8 mouse cellular contexts compared by ENCODE assay signal in genomic region chr19:6427653-6428434, GRCm38 (mm10). TPM values are rescaled to one million over a fixed set of nuclear protein-coding genes. Genes with fewer than 3 reads are reported as not detected.
A peak's percentile ranks its signal among the peaks of the same experiment; 100 is the strongest.
DNase-seq lines count a peak whose midpoint lies in the region; ATAC-seq and TF ChIP-seq lines count a peak whose summit lies in the region.

No protein-coding gene starts in this region.

- no peaks in the 10 kb centered on the region for H3K36me3 ChIP-seq in G1E (replicated peaks)
- H3K36me3 ChIP-seq in liver, embryonic 11.5 days (ENCODE audit: control insufficient read depth, insufficient read depth, low read length), result no peaks in the 10 kb centered on the region
- H3K36me3 ChIP-seq in neural tube, embryonic 14.5 days (ENCODE audit: control insufficient read depth, insufficient read depth, low read length), result 0 out of 2 replicates have a peak, but pooled peaks cover 5% of the 10 kb centered on the region

- DNase-seq in cerebellum, postnatal 10 days, result peak; percentile 63 to 68
- no peak for DNase-seq in cerebellum, postnatal 36 days
- no peak for DNase-seq in G1E (ENCODE audit: low spot score)
- DNase-seq in heart, postnatal 4 days, result peak; percentile 36
- DNase-seq in liver, embryonic 11.5 days (ENCODE audit: low spot score), result no peak
- no peak for DNase-seq in right cerebral cortex, adult 2 months (ENCODE audit: low spot score in 2 of 2)
- no peak for DNase-seq in gastrocnemius, adult 8-10 months (ENCODE audit: low spot score in 2 of 2)

- 2% methylated on average over 76 of the region's 94 CpGs for WGBS in liver, embryonic 11.5 days
- 2% methylated on average over 77 of the region's 94 CpGs for WGBS in neural tube, embryonic 14.5 days

- no peaks in the 10 kb centered on the region; the same call in 1 of the 2 replicates for H3K4me1 ChIP-seq in G1E (ENCODE audit: insufficient read depth, low read depth, low read length)
- H3K4me1 ChIP-seq in liver, embryonic 11.5 days (replicated peaks; ENCODE audit: control insufficient read depth, insufficient read depth, low read length), result peaks cover 8% of the 10 kb centered on the region; the same call in 1 of the 2 replicates
- H3K4me1 ChIP-seq in neural tube, embryonic 14.5 days (ENCODE audit: control insufficient read depth, insufficient read depth, low read length), result peaks cover 50% of the 10 kb centered on the region

- peaks cover 15% of the 10 kb centered on the region for H3K9me3 ChIP-seq in G1E (replicated peaks)
- no peaks in the 10 kb centered on the region for H3K9me3 ChIP-seq in liver, embryonic 11.5 days (ENCODE audit: control insufficient read depth, low read length)
- no peaks in the 10 kb centered on the region for H3K9me3 ChIP-seq in neural tube, embryonic 14.5 days (ENCODE audit: control insufficient read depth, low read length)

- ATAC-seq in G1E (ENCODE audit: extremely low read depth, insufficient number of reproducible peaks, low FRiP score, poor library complexity, severe bottlenecking), result no peak
- ATAC-seq in liver, embryonic 11.5 days (replicated peaks; ENCODE audit: low FRiP score), result no peak
- ATAC-seq in neural tube, embryonic 14.5 days (ENCODE audit: low read depth), result peak; percentile 22; the same call in 1 of the 2 replicates

- H3K4me3 ChIP-seq in G1E (ENCODE audit: low read depth, low read length), result peak overlapping the region; percentile 13; the same call in 1 of the 2 replicates
- H3K4me3 ChIP-seq in liver, embryonic 11.5 days (ENCODE audit: low read depth, low read length), result peak overlapping the region; percentile 32
- peak overlapping the region; percentile 15 for H3K4me3 ChIP-seq in neural tube, embryonic 14.5 days (ENCODE audit: low read depth, low read length)

- H3K27me3 ChIP-seq in G1E (ENCODE audit: insufficient read depth, low read length), result peaks cover 7% of the 10 kb centered on the region; the same call in 1 of the 2 replicates
- H3K27me3 ChIP-seq in liver, embryonic 11.5 days (replicated peaks; ENCODE audit: control insufficient read depth, insufficient read depth, low read length), result peaks cover 81% of the 10 kb centered on the region
- peaks cover 7% of the 10 kb centered on the region; the same call in 1 of the 2 replicates for H3K27me3 ChIP-seq in neural tube, embryonic 14.5 days (ENCODE audit: control insufficient read depth, insufficient read depth, low read length)

- H3K9ac ChIP-seq in liver, embryonic 11.5 days (ENCODE audit: low read depth, low read length), result no peak overlapping the region
- H3K9ac ChIP-seq in neural tube, embryonic 14.5 days (replicated peaks; ENCODE audit: low read depth, low read length), result peak overlapping the region; percentile 25; the same call in 1 of the 2 replicates

- peak overlapping the region; percentile 51 for H3K4me2 ChIP-seq in liver, embryonic 11.5 days
- peak overlapping the region; percentile 42 for H3K4me2 ChIP-seq in neural tube, embryonic 14.5 days (ENCODE audit: low read depth, low read length)

- no peak overlapping the region for H3K27ac ChIP-seq in liver, embryonic 11.5 days (ENCODE audit: low read depth, low read length)
- no peak overlapping the region for H3K27ac ChIP-seq in neural tube, embryonic 14.5 days (ENCODE audit: low read depth, low read length)

- no peak for TF ChIP-seq CTCF in G1E (IDR thresholded peaks at IDR 0.05; ENCODE audit: low read depth, low read length)

RNA-seq across cellular contexts. Expression of gene Nrxn2, which starts 9.3 kb away (rescaled TPM):
- total RNA-seq in G1E (2014; fragmentation: Nextera tagmentation) (not detected in 2 replicates), G1E (2017) (0.16 and 0.23 TPM in 2 replicates)
- polyA plus RNA-seq in G1E (2012), result 0.03 and 0.23 TPM in 2 replicates
- total RNA-seq in heart, postnatal 4 days (2021), result 1 to 10 TPM; 3.5 to 3.7 TPM
- polyA plus RNA-seq in liver, embryonic 11.5 days (2014; fragmentation: Nextera tagmentation; extraction: Ambion mirVana), result 1.1 and 1.6 TPM in 2 replicates
- polyA plus RNA-seq in neural tube, embryonic 14.5 days (2014; fragmentation: Nextera tagmentation; extraction: Ambion mirVana), result 46.3 and 66.5 TPM in 2 replicates
- total RNA-seq in gastrocnemius, adult 8-10 months (2022), result 1 to 10 TPM in 2 of 4 experiments, under 1 TPM in 2; 0.31 to 1.8 (median 1.0) TPM

RNA-seq across cellular contexts. Expression of gene Rasgrp2, which starts 28.7 kb away (rescaled TPM):
- total RNA-seq in G1E (2014; fragmentation: Nextera tagmentation) (not detected in 2 replicates), G1E (2017) (1.5 and 3.7 TPM in 2 replicates)
- 2.3 and 3.5 TPM in 2 replicates for polyA plus RNA-seq in G1E (2012)
- 10 to 100 TPM; 42.6 to 45.1 TPM for total RNA-seq in heart, postnatal 4 days (2021)
- 97.6 and 105 TPM in 2 replicates for polyA plus RNA-seq in liver, embryonic 11.5 days (2014; fragmentation: Nextera tagmentation; extraction: Ambion mirVana)
- 81.6 and 130 TPM in 2 replicates for polyA plus RNA-seq in neural tube, embryonic 14.5 days (2014; fragmentation: Nextera tagmentation; extraction: Ambion mirVana)
- 10 to 100 TPM in 2 of 4 experiments, 1 to 10 TPM in 2; 7.4 to 19.6 (median 11.1) TPM for total RNA-seq in gastrocnemius, adult 8-10 months (2022)

RNA-seq across cellular contexts. Expression of gene Pygm, which starts 43.6 kb away (rescaled TPM):
- total RNA-seq in G1E (2014; fragmentation: Nextera tagmentation), result 7.1 TPM in 1 of 2 replicates, not detected in the other
- 0.41 and 0.87 TPM in 2 replicates for total RNA-seq in G1E (2017)
- 0.13 and 0.14 TPM in 2 replicates for polyA plus RNA-seq in G1E (2012)
- total RNA-seq in heart, postnatal 4 days (2021), result 100 to 1,000 TPM; 455 to 466 TPM
- polyA plus RNA-seq in liver, embryonic 11.5 days (2014; fragmentation: Nextera tagmentation; extraction: Ambion mirVana), result 1.4 and 4.3 TPM in 2 replicates
- 4.3 and 4.4 TPM in 2 replicates for polyA plus RNA-seq in neural tube, embryonic 14.5 days (2014; fragmentation: Nextera tagmentation; extraction: Ambion mirVana)
- total RNA-seq in gastrocnemius, adult 8-10 months (2022), result 1,000 to 10,000 TPM; 8,302 to 9,332 (median 8,668) TPM

Comparison
In these comparisons a context has a peak if more than half of its experiments do, and no peak if none do; other contexts are left out.
1. DNase-seq: peak in cerebellum, postnatal 10 days (2 of 2) and heart, postnatal 4 days (single experiment); none in cerebellum, postnatal 36 days (0 of 2), G1E (single experiment), liver, embryonic 11.5 days (single experiment), right cerebral cortex, adult 2 months (0 of 2) and gastrocnemius, adult 8-10 months (0 of 2).
2. RNA of gene Pygm, which starts 43.6 kb away (total RNA-seq): 8,302 to 9,332 TPM in gastrocnemius, adult 8-10 months and 455 to 466 TPM in heart, postnatal 4 days; 0.41 to 7.1 TPM in G1E; every median in the first group is over 10 times any median in the second.
3. Peak in every context shown above with its lines, with median percentiles within 50 percentile points of each other: H3K4me3 ChIP-seq.